Mouse (Mus musculus): ENCODE data around the gene Nagpa. TPM values are rescaled to one million over a fixed set of nuclear protein-coding genes. Genes with fewer than 3 reads are reported as not detected.

Nagpa gene
- polyA plus RNA-seq, 2 experiments, result 9.2 to 9.7 TPM

DNA sequence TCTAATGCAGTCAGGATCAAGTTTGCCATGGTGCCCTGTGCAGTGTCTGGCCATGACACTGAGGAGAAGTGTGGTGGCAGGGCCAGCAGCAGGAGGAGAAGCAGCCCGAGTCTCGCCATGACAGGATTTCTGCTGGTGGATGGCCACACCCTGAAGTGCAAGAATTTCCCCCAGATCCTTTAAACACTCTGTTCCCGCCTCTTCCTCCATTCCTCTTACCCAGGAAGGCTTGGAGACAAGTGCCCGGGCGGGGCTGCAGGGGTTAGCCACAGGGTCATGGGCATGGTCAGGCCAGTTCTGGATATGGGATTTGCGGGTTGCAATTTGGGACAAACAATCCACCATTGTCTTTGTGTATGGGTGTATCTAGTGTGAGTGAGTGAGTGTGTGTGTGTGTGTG, 18.3 kb upstream of the Nagpa start, which contains the start of gene AU021092:
TSS of gene AU021092 (minus strand) at position 160 of the 400 bp plus-strand sequence.
- WGBS (ENCODE audit: insufficient replicate concordance), result 50% methylated on average over 6 of the region's 6 CpGs
- no peak for DNase-seq (ENCODE audit: low read depth in 3 of 3, low spot score in 3 of 3)
- TF ChIP-seq CTCF (IDR thresholded peaks at IDR 0.05; ENCODE audit: low read depth), result no peak

DNA sequence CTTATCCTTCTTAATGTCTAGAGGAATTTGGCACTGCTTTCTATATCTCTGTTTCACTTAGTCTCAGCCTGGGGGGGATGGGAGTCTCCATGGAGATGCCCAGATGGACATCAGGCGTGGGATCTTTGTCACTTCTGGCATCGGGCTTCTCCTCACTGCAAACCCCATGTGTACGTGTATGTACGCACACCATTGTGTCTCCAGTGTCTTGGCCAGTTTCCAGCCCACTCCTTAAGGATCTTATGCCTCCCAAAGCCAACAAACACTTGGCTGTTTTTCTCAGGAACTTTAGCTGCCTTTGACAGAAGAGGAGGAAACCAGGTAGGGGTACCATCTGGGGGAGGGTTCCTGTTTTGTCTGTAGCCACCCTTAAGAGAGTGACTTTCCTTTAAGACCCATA, 17.6 kb upstream of the Nagpa start:
- H3K4me2 ChIP-seq (ENCODE audit: low read depth), result no peak overlapping the region
- no peaks in the 10 kb centered on the region for H3K36me3 ChIP-seq (replicated peaks; ENCODE audit: control insufficient read depth, insufficient read depth, low read depth)
- WGBS (ENCODE audit: insufficient replicate concordance), result 62% methylated on average over 4 of the region's 4 CpGs
- H3K9ac ChIP-seq (replicated peaks), result no peak overlapping the region
- no peak overlapping the region for H3K4me3 ChIP-seq (ENCODE audit: insufficient read depth in 1 of 2, low read depth in 2 of 2, low read length in 2 of 2)
- DNase-seq (ENCODE audit: low read depth in 3 of 3, low spot score in 3 of 3) (no peak), ATAC-seq (ENCODE audit: insufficient read depth) (no peak)
- TF ChIP-seq CTCF (IDR thresholded peaks at IDR 0.05; ENCODE audit: low read depth), result no peak
- no peak for TF ChIP-seq EP300 (IDR thresholded peaks at IDR 0.05; ENCODE audit: low read depth)
- no peaks in the 10 kb centered on the region for H3K4me1 ChIP-seq (replicated peaks; ENCODE audit: control insufficient read depth in 2 of 2, insufficient read depth in 2 of 2, low read length in 1 of 2)
- H3K9me3 ChIP-seq (ENCODE audit: control insufficient read depth, low read length), result no peaks in the 10 kb centered on the region
- H3K27me3 ChIP-seq (ENCODE audit: control insufficient read depth, insufficient read depth, low read length), result no peaks in the 10 kb centered on the region
- no peak overlapping the region for H3K27ac ChIP-seq

More for the DNA sequence above, 18.3 kb upstream of the Nagpa start, which contains the start of gene AU021092:
- H3K27me3 ChIP-seq (ENCODE audit: control insufficient read depth, insufficient read depth, low read length), result no peaks in the 10 kb centered on the region
- no peaks in the 10 kb centered on the region for H3K9me3 ChIP-seq (ENCODE audit: control insufficient read depth, low read length)
- H3K4me2 ChIP-seq (ENCODE audit: low read depth), result no peak within 1 kb of the TSS
- H3K4me1 ChIP-seq (replicated peaks; ENCODE audit: control insufficient read depth in 2 of 2, insufficient read depth in 2 of 2, low read length in 1 of 2), result no peaks in the 10 kb centered on the region
- ATAC-seq (ENCODE audit: insufficient read depth), result no peak
- H3K27ac ChIP-seq, result no peak within 1 kb of the TSS
- H3K36me3 ChIP-seq (replicated peaks; ENCODE audit: control insufficient read depth, insufficient read depth, low read depth), result no peaks in the 10 kb centered on the region
- H3K4me3 ChIP-seq (ENCODE audit: insufficient read depth in 1 of 2, low read depth in 2 of 2, low read length in 2 of 2), result no peak within 1 kb of the TSS
- no peak within 1 kb of the TSS for H3K9ac ChIP-seq (replicated peaks)

DNA sequence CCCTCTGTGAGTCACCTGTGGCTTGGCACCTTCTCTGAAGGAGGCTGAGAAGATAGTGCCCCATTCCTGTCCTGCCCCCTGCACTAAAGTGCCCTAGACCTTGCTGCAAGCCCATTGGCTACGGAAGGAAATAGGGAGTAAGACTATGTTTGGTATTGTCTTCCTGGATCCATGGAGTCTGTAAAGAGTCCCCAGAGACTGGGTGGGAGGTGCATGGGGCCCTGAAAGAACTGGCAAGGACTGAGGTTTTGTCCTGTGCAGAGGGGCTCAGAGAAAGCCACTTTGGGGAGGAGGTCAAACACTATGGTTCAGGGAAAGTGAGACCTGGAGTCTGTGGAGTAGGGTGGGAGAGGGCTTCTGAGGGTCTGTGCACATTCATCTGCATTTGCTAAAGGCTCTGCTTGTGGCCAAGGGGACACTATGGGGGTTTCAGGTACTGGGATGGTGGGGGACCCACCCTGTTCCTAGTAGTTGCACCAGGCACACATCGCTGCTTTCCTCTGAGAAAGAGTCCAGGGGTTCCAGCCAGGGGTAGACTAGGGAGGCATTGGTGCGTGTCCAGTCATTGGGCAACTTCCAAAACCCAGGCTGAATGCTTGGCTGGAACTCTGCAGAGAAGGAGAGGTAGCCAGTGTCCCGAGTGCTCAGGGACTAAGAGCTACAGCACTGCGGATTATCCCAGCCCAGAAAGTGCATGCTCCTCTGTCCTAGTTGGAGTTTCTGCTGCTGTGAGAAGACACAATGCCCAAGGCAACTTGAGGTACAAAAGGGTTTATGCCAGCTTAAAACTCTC, 13.7 kb upstream of the Nagpa start:
- Histone ChIP-seq H3K36me3 (replicated peaks; ENCODE audit: control insufficient read depth, insufficient read depth, low read depth) (no peaks in the 10 kb centered on the region), H3K9me3 (ENCODE audit: control insufficient read depth, low read length) (no peaks in the 10 kb centered on the region), H3K27me3 (ENCODE audit: control insufficient read depth, insufficient read depth, low read length) (no peaks in the 10 kb centered on the region), H3K4me3 (ENCODE audit: insufficient read depth in 1 of 2, low read depth in 2 of 2, low read length in 2 of 2) (no peak overlapping the region), H3K4me1 (replicated peaks; ENCODE audit: control insufficient read depth in 2 of 2, insufficient read depth in 2 of 2, low read length in 1 of 2) (no peaks in the 10 kb centered on the region), H3K27ac (no peak overlapping the region), H3K4me2 (ENCODE audit: low read depth) (no peak overlapping the region), H3K9ac (replicated peaks) (no peak overlapping the region)
- WGBS (ENCODE audit: insufficient replicate concordance), result 55% methylated on average over 5 of the region's 5 CpGs
- ATAC-seq (ENCODE audit: insufficient read depth) (no peak), DNase-seq (ENCODE audit: low read depth in 3 of 3, low spot score in 3 of 3) (no peak)
- TF ChIP-seq EP300 (IDR thresholded peaks at IDR 0.05; ENCODE audit: low read depth) (no peak), CTCF (IDR thresholded peaks at IDR 0.05; ENCODE audit: low read depth) (no peak)

DNA sequence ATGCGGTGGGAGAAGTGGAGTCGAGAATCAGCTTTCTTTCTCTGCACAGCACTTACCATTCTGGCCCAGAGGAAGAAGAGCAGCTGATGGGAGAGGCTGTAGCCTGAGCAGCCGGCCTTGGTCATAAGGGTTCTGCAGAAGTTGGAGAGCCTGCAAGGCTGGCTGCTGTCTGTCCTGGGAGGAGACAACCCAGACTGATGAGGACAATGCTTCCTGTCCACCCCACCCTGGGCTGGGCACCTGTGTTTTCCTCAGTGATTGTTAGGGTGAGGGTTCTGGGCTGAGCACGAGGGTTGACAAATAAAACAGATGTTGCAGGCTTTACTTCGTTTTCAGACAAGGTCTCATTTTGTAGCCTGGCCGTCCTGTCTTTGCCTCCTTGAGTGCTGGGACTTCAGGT, 12.9 kb upstream of the Nagpa start:
- TF ChIP-seq CTCF (IDR thresholded peaks at IDR 0.05; ENCODE audit: low read depth), result no peak
- no peak for TF ChIP-seq EP300 (IDR thresholded peaks at IDR 0.05; ENCODE audit: low read depth)
- Histone ChIP-seq H3K27ac (no peak overlapping the region), H3K36me3 (replicated peaks; ENCODE audit: control insufficient read depth, insufficient read depth, low read depth) (no peaks in the 10 kb centered on the region), H3K4me1 (replicated peaks; ENCODE audit: control insufficient read depth in 2 of 2, insufficient read depth in 2 of 2, low read length in 1 of 2) (no peaks in the 10 kb centered on the region), H3K4me2 (ENCODE audit: low read depth) (no peak overlapping the region), H3K9me3 (ENCODE audit: control insufficient read depth, low read length) (no peaks in the 10 kb centered on the region), H3K27me3 (ENCODE audit: control insufficient read depth, insufficient read depth, low read length) (no peaks in the 10 kb centered on the region), H3K4me3 (ENCODE audit: insufficient read depth in 1 of 2, low read depth in 2 of 2, low read length in 2 of 2) (no peak overlapping the region), H3K9ac (replicated peaks) (no peak overlapping the region)
- no peak for DNase-seq (ENCODE audit: low read depth in 3 of 3, low spot score in 3 of 3)
- 43% methylated on average over 6 of the region's 6 CpGs for WGBS (ENCODE audit: insufficient replicate concordance)
- no peak for ATAC-seq (ENCODE audit: insufficient read depth)

DNA sequence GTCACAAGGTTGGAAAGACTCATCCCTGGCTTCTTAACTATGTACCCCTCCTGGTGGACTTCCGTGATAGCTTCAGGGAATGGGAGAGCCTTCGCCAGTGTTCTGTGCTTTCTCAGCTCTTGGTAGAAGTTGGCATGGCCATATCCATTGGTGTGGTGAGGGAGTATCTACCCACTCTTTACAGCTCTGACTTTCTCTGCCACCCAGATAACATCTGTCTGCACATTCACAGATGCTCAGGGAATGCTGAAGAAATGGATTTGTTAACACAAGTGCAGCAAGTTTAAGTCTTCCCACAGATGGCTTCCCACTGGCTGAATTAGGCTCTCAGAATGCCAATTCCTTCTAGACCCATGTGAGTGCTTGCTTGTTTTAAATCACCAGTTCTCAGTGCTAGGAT, 10.3 kb upstream of the Nagpa start:
- WGBS (ENCODE audit: insufficient replicate concordance), result 64% methylated on average over 2 of the region's 2 CpGs
- no peak overlapping the region for H3K4me2 ChIP-seq (ENCODE audit: low read depth)

More for the DNA sequence above, 10.3 kb upstream of the Nagpa start:
- ATAC-seq (ENCODE audit: insufficient read depth), result no peak
- Histone ChIP-seq H3K9me3 (ENCODE audit: control insufficient read depth, low read length) (no peaks in the 10 kb centered on the region), H3K36me3 (replicated peaks; ENCODE audit: control insufficient read depth, insufficient read depth, low read depth) (no peaks in the 10 kb centered on the region), H3K4me3 (ENCODE audit: insufficient read depth in 1 of 2, low read depth in 2 of 2, low read length in 2 of 2) (no peak overlapping the region), H3K4me1 (replicated peaks; ENCODE audit: control insufficient read depth in 2 of 2, insufficient read depth in 2 of 2, low read length in 1 of 2) (no peaks in the 10 kb centered on the region), H3K27me3 (ENCODE audit: control insufficient read depth, insufficient read depth, low read length) (no peaks in the 10 kb centered on the region), H3K9ac (replicated peaks) (no peak overlapping the region), H3K27ac (no peak overlapping the region)
- no peak for DNase-seq (ENCODE audit: low read depth in 3 of 3, low spot score in 3 of 3)
- TF ChIP-seq CTCF (IDR thresholded peaks at IDR 0.05; ENCODE audit: low read depth), result no peak
- TF ChIP-seq EP300 (IDR thresholded peaks at IDR 0.05; ENCODE audit: low read depth), result no peak
